ENCODE assay signal across 13 mouse cellular contexts in the genomic region with DNA sequence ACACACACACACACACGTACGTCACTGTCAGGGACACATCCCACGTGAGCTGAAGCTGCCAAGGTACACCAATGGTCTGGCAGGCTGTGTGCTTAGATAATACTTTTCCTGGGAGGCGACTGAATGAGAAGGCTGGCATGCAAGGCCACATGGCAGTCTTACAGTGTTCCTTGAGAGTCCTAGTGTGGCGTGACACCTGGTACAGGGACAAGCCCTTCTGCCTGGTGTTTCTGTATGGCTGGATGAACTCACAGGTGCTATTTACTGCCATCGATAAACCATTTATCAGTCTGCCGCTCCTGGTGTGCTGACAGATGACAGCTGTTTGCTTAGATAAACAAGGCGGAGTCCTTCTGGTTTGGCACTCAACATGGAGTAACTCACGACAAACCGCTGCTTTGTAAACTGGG. TPM values are rescaled to one million over a fixed set of nuclear protein-coding genes. Genes with fewer than 3 reads are reported as not detected.
DNase-seq lines count a peak whose midpoint lies in the region; ATAC-seq lines count a peak whose summit lies in the region.
"Had no signal": no experiment of that assay in that cellular context is flagged by ENCODE, and none has a peak within 500 bp of the region (broad histone marks: within the 10 kb centered on the region; RNA-seq: fewer than 3 reads in every experiment).

No protein-coding gene starts in this region.

- H3K27ac ChIP-seq in heart, embryonic 12.5 days (ENCODE audit: poor library complexity, severe bottlenecking): no peak overlapping the region
- H3K27ac ChIP-seq: layer of hippocampus, adult 2 months had no signal

- H3K9me3 ChIP-seq in heart, embryonic 12.5 days (replicated peaks): no peaks in the 10 kb centered on the region
- H3K9me3 ChIP-seq in erythroblast, embryonic 14.5 days (ENCODE audit: control insufficient read depth, low read length): no peaks in the 10 kb centered on the region

- no peak overlapping the region for H3K4me2 ChIP-seq in heart, embryonic 12.5 days

- H3K4me1 ChIP-seq in heart, embryonic 12.5 days (replicated peaks): peaks cover 14% of the 10 kb centered on the region
- peaks cover 91% of the 10 kb centered on the region for H3K4me1 ChIP-seq in erythroblast, embryonic 14.5 days (ENCODE audit: control insufficient read depth)

- H3K9ac ChIP-seq in heart, embryonic 12.5 days: no peak overlapping the region

- DNase-seq in heart, adult 9 months (ENCODE audit: low spot score in 2 of 2): no peak
- DNase-seq in MEL-GATA-1-ER (ENCODE audit: extremely low read depth, low read depth): peak; percentile 41
- DNase-seq in thymus, postnatal 25 days: no peak
- DNase-seq in frontal cortex, postnatal 14 days (ENCODE audit: low spot score in 2 of 2): no peak
- DNase-seq: gastrocnemius, postnatal 10 days; right cerebral cortex, postnatal 14 days had no signal

- H3K36me3 ChIP-seq in heart, embryonic 12.5 days: no peaks in the 10 kb centered on the region
- H3K36me3 ChIP-seq in erythroblast, embryonic 14.5 days (ENCODE audit: control insufficient read depth): peaks cover 2% of the 10 kb centered on the region; the same call in 1 of the 2 replicates

- WGBS in heart, embryonic 12.5 days: 33% methylated on average over 10 of the region's 10 CpGs

- H3K4me3 ChIP-seq in heart, embryonic 12.5 days: no peak overlapping the region
- H3K4me3 ChIP-seq in erythroblast, embryonic 14.5 days (replicated peaks): peak overlapping the region; percentile 47
- H3K4me3 ChIP-seq: layer of hippocampus, adult 2 months had no signal

- H3K27me3 ChIP-seq in heart, embryonic 12.5 days (replicated peaks): peaks cover 11% of the 10 kb centered on the region
- peaks cover 12% of the 10 kb centered on the region for H3K27me3 ChIP-seq in erythroblast, embryonic 14.5 days (ENCODE audit: control insufficient read depth)

- peak; percentile 63 for ATAC-seq in heart, embryonic 12.5 days (ENCODE audit: insufficient number of reproducible peaks, low FRiP score)
- ATAC-seq in megakaryocyte, adult 5-6 weeks (ENCODE audit: poor library complexity, severe bottlenecking): 0 out of 2 replicates have a peak, but pooled peaks have one; percentile 10
- no peak for ATAC-seq in inflammation-experienced regulatory T-cells, adult 6 months

RNA-seq across cellular contexts. Expression of a gene that starts 8.9 kb away (rescaled TPM):
- polyA plus RNA-seq in heart, embryonic 12.5 days (2016; fragmentation: Nextera tagmentation; extraction: Ambion mirVana): 0.10 and 0.28 TPM in 2 replicates
- polyA plus RNA-seq in erythroblast, embryonic 14.5 days (2012): 0.01 TPM in 1 of 2 replicates, not detected in the other
- total RNA-seq in megakaryocyte, adult 5-6 weeks (2015): not detected in 2 replicates
- not detected in 2 replicates for total RNA-seq in megakaryocyte, adult 5-6 weeks (2017)
- under 1 TPM in 2 of 3 experiments, not detected in 1; 0.28 to 0.36 TPM for polyA plus RNA-seq in inflammation-experienced regulatory T-cells, adult 6 months (2017; shearing (Covaris generic))
- total RNA-seq: adrenal gland, postnatal 36 days; heart, postnatal 36 days; layer of hippocampus, adult 2 months had no signal

RNA-seq across cellular contexts. Expression of a gene that starts 44.0 kb away (rescaled TPM):
- polyA plus RNA-seq in heart, embryonic 12.5 days (2016; fragmentation: Nextera tagmentation; extraction: Ambion mirVana): 0.45 and 0.50 TPM in 2 replicates
- 0.02 TPM in 1 of 2 replicates, not detected in the other for polyA plus RNA-seq in erythroblast, embryonic 14.5 days (2012)
- total RNA-seq in megakaryocyte, adult 5-6 weeks (2015): 0.27 and 0.51 TPM in 2 replicates
- total RNA-seq in megakaryocyte, adult 5-6 weeks (2017): 0.26 TPM in 1 of 2 replicates, not detected in the other
- not detected for polyA plus RNA-seq in inflammation-experienced regulatory T-cells, adult 6 months (2017; shearing (Covaris generic))
- total RNA-seq: adrenal gland, postnatal 36 days; layer of hippocampus, adult 2 months had no signal

RNA-seq across cellular contexts. Expression of a gene that starts 51.7 kb away (rescaled TPM):
- 3.3 and 4.1 TPM in 2 replicates for polyA plus RNA-seq in heart, embryonic 12.5 days (2016; fragmentation: Nextera tagmentation; extraction: Ambion mirVana)
- 2.4 and 2.6 TPM in 2 replicates for polyA plus RNA-seq in erythroblast, embryonic 14.5 days (2012)
- total RNA-seq in megakaryocyte, adult 5-6 weeks (2015): 53.2 and 54.0 TPM in 2 replicates
- 53.5 and 56.7 TPM in 2 replicates for total RNA-seq in megakaryocyte, adult 5-6 weeks (2017)
- 10 to 100 TPM in 1 of 3 experiments, 1 to 10 TPM in 2; 7.9 to 20.2 (median 9.7) TPM for polyA plus RNA-seq in inflammation-experienced regulatory T-cells, adult 6 months (2017; shearing (Covaris generic))
